Mouse (Mus musculus): ENCODE results near the gene Fbxw10. TPM values are rescaled to one million over a fixed set of nuclear protein-coding genes. Genes with fewer than 3 reads are reported as not detected.

Gene Fbxw10
- 0.40 and 0.48 TPM in 2 replicates for polyA plus RNA-seq (2012; rRNA removed)

DNA sequence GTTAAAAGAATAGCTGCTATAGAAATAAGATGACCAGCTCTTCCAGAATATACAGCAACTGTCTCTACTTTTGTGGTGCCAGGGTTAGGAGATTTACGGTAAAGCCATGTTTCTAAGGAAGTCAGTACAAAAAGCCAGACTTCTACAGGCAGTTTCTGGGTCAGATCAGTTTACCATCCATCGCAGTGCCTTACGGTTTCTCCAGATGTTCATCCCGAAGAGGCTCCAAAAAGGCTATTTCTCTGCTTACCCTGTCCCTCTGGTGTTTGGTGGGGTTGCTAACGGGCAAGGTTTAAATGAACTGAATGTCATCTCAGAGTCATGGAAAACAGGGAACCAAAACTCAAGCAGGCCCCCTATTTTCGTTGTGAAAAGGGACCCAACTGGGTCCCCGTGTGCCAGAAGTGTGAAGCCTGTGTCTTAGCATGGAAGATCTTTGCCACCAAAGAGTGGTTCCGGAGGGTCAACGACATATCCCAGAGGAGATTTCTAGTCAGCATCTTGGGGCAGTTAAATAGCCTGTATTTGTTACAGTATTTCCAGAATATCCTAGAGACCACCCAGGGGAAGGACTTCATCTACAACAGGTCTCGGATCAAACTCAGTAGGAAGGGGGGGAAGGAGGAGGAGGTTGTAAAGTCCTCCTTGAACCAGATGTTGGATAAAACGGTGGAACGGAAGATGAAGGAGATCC lies at the start of gene Fbxw10:
Gene Fbxw10, plus strand, starts transcription at position 109 of the 694 bp plus-strand sequence.

DNA sequence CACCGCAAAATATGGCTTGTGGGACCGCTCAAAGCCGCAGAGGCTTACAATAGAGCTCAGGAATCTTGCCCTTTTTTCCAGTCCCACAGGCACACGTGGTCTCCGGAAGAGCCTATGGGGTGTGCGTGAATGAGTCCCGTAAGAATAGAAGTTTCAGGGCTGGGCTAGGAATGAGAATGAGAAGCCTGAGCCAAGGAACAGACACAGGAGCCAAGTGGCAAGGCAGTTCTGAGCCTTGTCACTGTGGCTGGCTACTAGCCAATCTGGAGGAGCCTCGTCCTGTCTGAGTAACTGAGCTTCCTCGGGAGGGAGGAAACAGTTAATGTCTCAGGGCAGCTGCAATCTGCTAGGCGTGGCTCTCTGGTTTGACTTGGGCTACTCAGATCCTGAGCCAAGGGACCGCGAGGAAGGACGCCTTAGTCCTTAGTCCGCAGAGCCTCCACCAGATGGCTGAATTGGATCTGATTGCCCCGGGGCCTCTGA lies 26.8 kb upstream of the Fbxw10 start, which contains the start of gene Trim16:
Gene Trim16, plus strand, starts transcription at position 173 of the 483 bp plus-strand sequence.

DNA sequence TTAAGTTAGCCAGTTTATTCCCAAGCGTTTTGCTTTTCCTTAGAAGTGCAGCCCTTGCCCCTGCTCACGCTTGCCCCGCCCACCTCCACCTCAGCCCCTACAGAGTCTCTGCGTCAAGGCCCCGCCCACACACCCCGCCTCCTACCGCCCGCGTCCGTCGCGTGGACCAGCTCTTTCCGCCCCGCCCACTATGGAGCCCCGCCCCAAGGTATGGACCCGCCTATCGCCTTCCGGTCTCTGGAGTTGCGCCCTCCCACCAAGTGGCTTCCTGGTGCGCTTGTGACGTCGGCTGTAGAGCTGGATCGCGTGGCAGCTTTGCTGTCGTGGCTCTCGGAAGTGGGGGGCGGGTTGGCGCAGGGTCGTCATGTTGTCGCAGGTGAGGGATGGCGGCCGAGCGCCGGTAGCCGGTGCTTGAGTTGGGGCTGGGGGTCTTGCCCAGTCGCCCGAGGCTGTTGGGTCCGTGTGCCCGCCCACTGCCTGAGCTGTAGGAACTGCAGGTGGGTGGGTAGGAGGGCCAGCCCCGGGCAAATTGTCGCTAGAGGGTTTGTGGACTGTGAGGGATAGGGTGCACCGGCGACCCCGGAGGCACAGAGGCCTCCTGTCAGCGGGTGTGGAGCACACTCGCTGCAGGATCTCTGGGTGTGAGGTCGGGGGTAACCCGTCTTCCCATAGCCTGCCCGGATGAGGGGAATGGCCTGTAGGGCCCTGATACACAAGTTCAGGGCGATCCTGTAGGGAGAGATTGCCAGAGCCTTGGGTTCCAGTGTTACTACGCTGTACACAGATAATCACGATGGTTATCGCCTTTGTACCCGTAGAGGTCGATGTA lies 32.6 kb downstream of the Fbxw10 start, which contains the start of gene Tvp23b:
Gene Tvp23b, plus strand, starts transcription at position 236 of the 829 bp plus-strand sequence.

Other genes with a start within 250 kb of the Fbxw10 start
- 56.1 and 58.1 TPM in 2 replicates for gene Lrrc75a, start 198.5 kb upstream of the Fbxw10 start, polyA plus RNA-seq (2012; rRNA removed)
- 79.6 and 85.9 TPM in 2 replicates for gene Mmgt2, start 198.4 kb upstream of the Fbxw10 start, polyA plus RNA-seq (2012; rRNA removed)
- gene Zfp287, start 115.2 kb upstream of the Fbxw10 start, polyA plus RNA-seq (2012; rRNA removed) = 1.7 and 1.9 TPM in 2 replicates
- not detected in 2 replicates for gene Gm10428, start 94.0 kb upstream of the Fbxw10 start, polyA plus RNA-seq (2012; rRNA removed)
- gene Zfp286, start 57.6 kb upstream of the Fbxw10 start, polyA plus RNA-seq (2012; rRNA removed) = 1.3 and 1.4 TPM in 2 replicates
- 3.5 and 3.6 TPM in 2 replicates for gene Trim16, start 26.8 kb upstream of the Fbxw10 start, polyA plus RNA-seq (2012; rRNA removed)
- 10.6 and 10.8 TPM in 2 replicates for gene Tvp23b, start 32.4 kb downstream of the Fbxw10 start, polyA plus RNA-seq (2012; rRNA removed)
- gene Cdrt4, start 104.1 kb downstream of the Fbxw10 start, polyA plus RNA-seq (2012; rRNA removed) = not detected in 2 replicates
- gene Tekt3, start 214.6 kb downstream of the Fbxw10 start, polyA plus RNA-seq (2012; rRNA removed) = 0.72 and 1.0 TPM in 2 replicates